Mouse (Mus musculus) liver, embryonic 14.5 days (tissue): Measurements from ENCODE around the gene Kdelr1. TPM values are rescaled to one million over a fixed set of nuclear protein-coding genes. Genes with fewer than 3 reads are reported as not detected.

ENCODE experiments used
- ATAC-seq: fragments of 200-750 bp; cut with Nextera tagmentation; 2 replicates; pipeline ENCODE4 v1.8.0; 2017; ENCODE audit warnings: moderate number of reproducible peaks, mild to moderate bottlenecking, moderate library complexity; ENCODE audit not compliant: insufficient read depth
- DNase-seq, 3 experiments: peaks; one replicate each; pipeline ENCODE4 v3.0.0-alpha.2; 2012 to 2013; ENCODE audit warnings: low read depth in 3 of 3, low spot score in 3 of 3
- H3K27ac ChIP-seq: fragments of 300-500 bp; sonication (generic); 2 replicates; pipeline ENCODE4 v1.5.1; 2014; ENCODE audit warnings: moderate library complexity, mild to moderate bottlenecking, control low read depth, inconsistent platforms
- H3K27me3 ChIP-seq: fragments of 300-500 bp; sonication (generic); 2 replicates; pipeline ENCODE4 v1.6.1; 2014; ENCODE audit warnings: mild to moderate bottlenecking, low read length, moderate library complexity; ENCODE audit not compliant: control insufficient read depth, insufficient read depth
- H3K36me3 ChIP-seq: fragments of 300-500 bp; sonication (generic); replicated peaks from 2 replicates; pipeline ENCODE4 v1.6.1; 2014; ENCODE audit warnings: low read depth; ENCODE audit not compliant: control insufficient read depth, insufficient read depth
- H3K4me1 ChIP-seq, 2 experiments: fragments of 200-500 bp in 1 of 2; fragments of 300-500 bp in 1 of 2; sonication (generic) in 1 of 2; replicated peaks; 2 replicates each; pipeline ENCODE4 v1.6.1; 2012 to 2014; ENCODE audit warnings: antibody characterized with exemption in 1 of 2, inconsistent platforms in 1 of 2, low read length in 1 of 2; ENCODE audit not compliant: control insufficient read depth in 2 of 2, insufficient read depth in 2 of 2
- H3K4me2 ChIP-seq: fragments of 300-500 bp; sonication (generic); 2 replicates; pipeline ENCODE4 v1.6.1; 2014; ENCODE audit warnings: low read depth, mild to moderate bottlenecking, control low read depth, moderate library complexity
- H3K4me3 ChIP-seq, 2 experiments: fragments of 200-500 bp in 1 of 2; fragments of 300-500 bp in 1 of 2; sonication (generic) in 1 of 2; 2 replicates each; pipeline ENCODE4 v1.5.1; 2012 to 2014; ENCODE audit warnings: low read depth in 2 of 2, low read length in 2 of 2, mild to moderate bottlenecking in 2 of 2, control low read depth in 1 of 2, inconsistent platforms in 1 of 2, moderate library complexity in 1 of 2; ENCODE audit not compliant: insufficient read depth in 1 of 2
- H3K9ac ChIP-seq: fragments of 300-500 bp; sonication (generic); replicated peaks from 2 replicates; pipeline ENCODE4 v1.6.1; 2014; ENCODE audit warnings: mild to moderate bottlenecking, control low read depth, moderate library complexity
- H3K9me3 ChIP-seq: fragments of 300-500 bp; sonication (generic); 2 replicates; pipeline ENCODE4 v1.6.1; 2016; ENCODE audit warnings: low read length, mixed read lengths; ENCODE audit not compliant: control insufficient read depth
- CTCF ChIP-seq: IDR thresholded peaks from 2 replicates; pipeline ENCODE4 v1.5.1; 2016; ENCODE audit warnings: antibody characterized with exemption, low read depth, control low read depth
- EP300 ChIP-seq: IDR thresholded peaks from 2 replicates; pipeline ENCODE4 v1.6.1; 2016; ENCODE audit warnings: antibody characterized with exemption, low read depth
- WGBS: fragments of 180-500 bp; shearing (Covaris S2); extraction: QIAGEN DNeasy Blood & Tissue Kit; methylation state at CpG from one replicate; pipeline ENCODE4 v1.1.7; 2014; ENCODE audit not compliant: insufficient replicate concordance; 5-methylcytosine and 5-hydroxymethylcytosine counted together
- polyA plus RNA-seq, 2 experiments: library from polyadenylated mRNA; depleted of rRNA in 1 of 2; stranded (reverse) in 1 of 2; unstranded in 1 of 2; fragments of >200 nt; fragmentation: Nextera tagmentation in 1 of 2; extraction: Ambion mirVana in 1 of 2; gene quantifications; 2 replicates each; pipeline versions ENCODE4 v1.2.1 to v1.2.3; 2012 to 2014

The Kdelr1 gene
- polyA plus RNA-seq, 2 experiments, result 33.9 to 53.9 TPM

DNA sequence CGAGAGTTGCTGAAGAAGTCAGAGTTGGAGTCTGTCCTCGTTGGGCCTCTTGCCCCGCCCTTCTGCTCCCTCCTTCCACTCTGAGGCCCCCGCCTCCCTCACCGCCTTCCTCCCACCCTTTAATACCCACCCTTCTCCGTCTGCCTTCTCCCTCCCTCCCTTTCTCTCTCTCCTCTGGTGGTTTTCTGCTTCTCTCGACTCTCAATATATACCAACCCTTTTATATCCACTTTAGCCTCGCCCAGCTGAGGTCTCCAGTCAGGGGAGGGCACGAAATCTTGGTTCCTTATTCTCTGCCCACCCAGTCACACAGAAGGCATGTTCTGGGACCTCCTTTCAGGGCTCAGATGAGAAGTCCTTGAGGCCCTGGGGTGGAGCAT, 48.7 kb downstream of the Kdelr1 start, which contains the start of gene Emp3:
Emp3 (minus strand) TSS at position 163 of the 380 bp plus-strand sequence.
- TF ChIP-seq CTCF (no peak), EP300 (no peak)
- Histone ChIP-seq H3K4me1 (peaks cover 22 to 41% of the 10 kb centered on the region in 2 experiments), H3K4me2 (peak within 1 kb of the TSS; percentile 66), H3K9ac (peak within 1 kb of the TSS; percentile 59), H3K9me3 (no peaks in the 10 kb centered on the region), H3K4me3 (peak within 1 kb of the TSS; percentile 54 to 64), H3K36me3 (no peaks in the 10 kb centered on the region), H3K27me3 (no peaks in the 10 kb centered on the region), H3K27ac (peak within 1 kb of the TSS; percentile 75)
- ATAC-seq (peak; percentile 26; the same call in 1 of the 2 replicates), DNase-seq (peak in 1 of 3 experiments; percentile 42)
- WGBS, result 7% methylated on average over 9 of the region's 9 CpGs

DNA sequence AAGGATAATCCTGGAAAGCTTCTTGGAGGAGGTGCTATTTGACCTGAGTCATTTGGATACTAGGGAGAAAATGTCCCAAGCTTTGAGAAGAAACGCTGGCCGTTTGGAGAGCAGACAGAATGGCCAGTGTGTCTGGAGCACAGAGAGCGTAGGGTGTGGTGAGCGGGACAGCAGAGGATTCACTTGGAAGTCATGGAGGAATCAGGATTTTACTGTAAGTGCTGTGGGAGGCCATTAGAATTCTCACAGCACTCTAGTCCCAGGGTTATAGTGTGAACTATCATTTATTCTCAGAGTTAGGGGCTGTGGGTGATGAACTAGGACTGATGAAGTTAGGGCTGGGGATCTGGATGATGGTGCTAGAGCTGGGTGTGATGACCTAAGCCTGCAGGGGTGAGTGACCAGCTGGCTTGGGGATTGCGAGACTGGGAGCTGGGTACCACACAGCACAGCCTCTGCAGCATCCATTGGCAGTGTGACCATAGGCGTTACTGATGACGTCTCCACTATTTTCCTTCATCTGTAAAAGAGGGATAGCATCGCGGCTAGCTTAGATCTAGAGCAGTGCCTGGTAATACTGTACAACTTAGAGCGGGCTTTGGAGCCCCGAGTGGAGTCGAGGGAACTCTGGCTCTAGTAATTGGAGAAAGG, 49.5 kb downstream of the Kdelr1 start:
- H3K9ac ChIP-seq, result 0 out of 2 replicates have a peak overlapping the region, but pooled peaks have one; percentile 14
- H3K36me3 ChIP-seq, result no peaks in the 10 kb centered on the region
- no peak overlapping the region for H3K4me3 ChIP-seq
- ATAC-seq (no peak), DNase-seq (no peak)
- H3K9me3 ChIP-seq, result no peaks in the 10 kb centered on the region
- H3K4me1 ChIP-seq, result peaks cover 22 to 39% of the 10 kb centered on the region in 2 experiments
- no peaks in the 10 kb centered on the region for H3K27me3 ChIP-seq
- no peak for TF ChIP-seq CTCF
- TF ChIP-seq EP300, result no peak
- peak overlapping the region; percentile 84 for H3K4me2 ChIP-seq
- WGBS, result 55% methylated on average over 12 of the region's 12 CpGs
- no peak overlapping the region; the same call in 1 of the 2 replicates for H3K27ac ChIP-seq

DNA sequence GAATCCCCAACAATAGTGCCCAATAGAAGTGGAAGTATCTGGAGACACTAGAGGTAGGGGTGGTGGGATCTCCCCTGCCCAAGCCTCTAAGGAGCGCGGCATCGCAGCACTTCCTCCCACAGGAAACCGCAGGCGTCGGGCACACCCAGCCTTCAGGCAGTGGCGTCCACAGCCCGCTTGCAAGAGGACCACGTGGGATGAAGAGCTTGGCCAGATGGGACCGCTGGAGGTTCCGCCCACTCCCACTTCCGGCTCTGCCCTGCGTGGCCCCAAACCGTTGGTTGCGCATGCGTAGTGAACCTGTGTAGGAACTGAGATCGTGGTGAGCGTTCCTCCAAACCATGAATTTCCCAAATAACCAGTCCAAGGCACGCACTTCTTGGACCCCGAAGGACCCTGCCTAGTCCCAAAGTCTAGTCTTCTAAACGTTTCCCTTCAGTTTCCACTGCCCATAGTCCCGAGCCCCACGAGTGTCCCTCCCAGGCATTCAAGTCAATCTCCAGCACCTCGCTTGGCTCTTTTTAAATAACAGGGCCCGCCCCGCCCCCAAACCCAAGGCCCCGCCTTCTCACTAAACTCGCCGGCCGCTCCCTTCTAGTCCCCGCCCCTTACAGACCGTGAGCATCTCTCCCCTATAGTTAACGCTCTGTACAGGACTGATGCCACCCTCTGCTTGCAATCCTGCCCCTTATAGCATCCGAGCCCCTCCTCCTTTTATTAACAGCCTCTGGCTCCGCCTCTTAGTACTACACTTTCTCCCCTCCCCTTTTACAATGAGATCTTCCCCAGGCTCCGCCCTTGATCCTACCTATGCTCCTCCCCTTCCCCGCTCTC, 50.6 kb downstream of the Kdelr1 start:
- Histone ChIP-seq H3K27me3 (no peaks in the 10 kb centered on the region), H3K4me2 (peak overlapping the region; percentile 84), H3K36me3 (no peaks in the 10 kb centered on the region), H3K4me1 (peaks cover 22 to 39% of the 10 kb centered on the region in 2 experiments), H3K27ac (peak overlapping the region; percentile 76), H3K9me3 (no peaks in the 10 kb centered on the region), H3K4me3 (peak overlapping the region; percentile 56 to 64), H3K9ac (peak overlapping the region; percentile 59)
- ATAC-seq, result peak; percentile 84
- DNase-seq, result peak; percentile 82 to 90 (median 87)
- WGBS, result under 1% methylated on average over 37 of the region's 37 CpGs
- no peak for TF ChIP-seq CTCF
- no peak; the same call in 1 of the 2 replicates for TF ChIP-seq EP300

DNA sequence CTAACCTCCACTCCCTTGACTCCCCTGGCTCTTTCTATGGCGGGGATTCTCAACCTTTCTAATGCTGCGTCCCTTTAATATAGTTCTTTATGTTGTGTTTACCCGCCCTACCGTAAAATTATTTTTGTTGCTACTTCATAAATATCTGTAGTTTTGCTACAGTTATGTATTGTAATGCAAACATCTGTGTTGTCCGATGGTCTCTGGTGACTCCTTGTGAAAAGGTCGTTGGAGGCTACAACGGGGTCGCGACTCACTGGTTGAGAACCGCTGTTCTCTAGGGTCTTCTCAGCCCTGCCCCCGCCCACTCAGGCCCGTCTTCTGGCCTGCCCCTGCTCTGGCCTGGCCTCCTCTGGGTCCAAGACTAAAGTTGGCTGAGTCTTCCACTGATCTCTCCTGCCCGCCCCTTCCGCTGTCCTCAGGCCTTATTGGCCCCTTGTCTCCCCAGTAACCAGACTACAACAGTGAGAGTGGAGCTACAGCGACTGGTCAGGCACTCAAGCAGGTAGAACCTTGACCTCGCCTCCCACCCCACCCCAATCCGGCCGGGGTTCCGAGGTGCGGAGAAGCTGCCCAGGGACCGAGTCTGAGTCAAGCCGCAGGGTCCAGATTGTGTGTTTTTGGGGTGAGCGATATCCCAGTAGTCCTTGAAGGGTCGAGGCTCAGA, 51.3 kb downstream of the Kdelr1 start, which contains the start of gene Ccdc114:
Ccdc114 (plus strand) TSS at position 311 of the 667 bp plus-strand sequence.
- Histone ChIP-seq H3K9ac (peak within 1 kb of the TSS; percentile 66), H3K9me3 (no peaks in the 10 kb centered on the region), H3K4me3 (peak within 1 kb of the TSS; percentile 56 to 64), H3K4me1 (peaks cover 22 to 39% of the 10 kb centered on the region in 2 experiments), H3K4me2 (peak within 1 kb of the TSS; percentile 84), H3K27me3 (no peaks in the 10 kb centered on the region), H3K27ac (peak within 1 kb of the TSS; percentile 76), H3K36me3 (no peaks in the 10 kb centered on the region)
- TF ChIP-seq EP300, result no peak
- no peak for TF ChIP-seq CTCF
- 2% methylated on average over 24 of the region's 24 CpGs for WGBS
- DNase-seq (peak in 2 of 3 experiments; percentile 47 to 60), ATAC-seq (peak; percentile 65)
